Mouse (Mus musculus) adrenal gland, postnatal 25 days (tissue): Measurements from ENCODE around the gene Mgat4b. TPM values are rescaled to one million over a fixed set of nuclear protein-coding genes. Genes with fewer than 3 reads are reported as not detected.
A peak's percentile ranks its signal among the peaks of the same experiment; 100 is the strongest.
"Not testable (repeated sequence)": the region's sequence is repeated elsewhere in the genome, so short reads cannot be mapped to it uniquely, and the experiment has no call there.

ENCODE experiments used
- DNase-seq: peaks from one replicate; pipeline ENCODE4 v3.0.0; 2021; ENCODE audit warnings: mixed read lengths
- long read RNA-seq: library from polyadenylated mRNA; stranded (forward); transcript quantifications from one replicate; pipeline ENCODE4 v2.0.0, GENCODE M21; 2021
- total RNA-seq: library from RNA; stranded (reverse); gene quantifications from 2 replicates; pipeline ENCODE4 v1.2.3, GENCODE M21; 2021

Gene Mgat4b
- 138 and 161 TPM in 2 replicates for total RNA-seq
- long read RNA-seq, transcript Mgat4b-201 (15 exons, 2,429 nt), result major isoform, 100 of 150 reads
- long read RNA-seq, partial matches to known transcripts, result 21 of 150 reads
- long read RNA-seq, other reads (novel, unspliced or antisense), result 29 of 150 reads

- peak; percentile 88 for DNase-seq
Measured at GRCm38 (mm10) chr11:50210505-50211151, at the start of gene Mgat4b, which contains the start of gene Sqstm1. TSS of gene Mgat4b (plus strand) at chr11:50210890. TSS of gene Sqstm1 (minus strand) at chr11:50210827.

- peak; percentile 70 for DNase-seq
Measured at GRCm38 (mm10) chr11:50161578-50162304, 48.9 kb upstream of the Mgat4b start.

- no peak for DNase-seq
Measured at GRCm38 (mm10) chr11:50162338-50163050, 48.2 kb upstream of the Mgat4b start.

- DNase-seq, result no peak
Measured at GRCm38 (mm10) chr11:50168352-50168751, 42.3 kb upstream of the Mgat4b start.

- DNase-seq, result not testable (repeated sequence)
Measured at GRCm38 (mm10) chr11:50174111-50174729, 36.5 kb upstream of the Mgat4b start, which contains the start of gene Mrnip. TSS of gene Mrnip (plus strand) at chr11:50174444.

- DNase-seq, result peak; percentile 98
Measured at GRCm38 (mm10) chr11:50174730-50175187, 35.9 kb upstream of the Mgat4b start.

- DNase-seq, result no peak
Measured at GRCm38 (mm10) chr11:50176351-50176750, 34.3 kb upstream of the Mgat4b start.

GRCm38 (mm10) chr11:50177111-50177510 lies 33.6 kb upstream of the Mgat4b start:
- no peak for DNase-seq

- DNase-seq, result no peak
Measured at GRCm38 (mm10) chr11:50178532-50179488, 31.9 kb upstream of the Mgat4b start.

GRCm38 (mm10) chr11:50180478-50181231 lies 30.0 kb upstream of the Mgat4b start:
- DNase-seq, result no peak

GRCm38 (mm10) chr11:50182702-50183101 lies 28.0 kb upstream of the Mgat4b start:
- DNase-seq, result no peak

GRCm38 (mm10) chr11:50184788-50185187 lies 25.9 kb upstream of the Mgat4b start:
- DNase-seq, result no peak

GRCm38 (mm10) chr11:50188682-50189081 lies 22.0 kb upstream of the Mgat4b start:
- peak; percentile 47 for DNase-seq

GRCm38 (mm10) chr11:50190362-50190761 lies 20.3 kb upstream of the Mgat4b start:
- no peak for DNase-seq

GRCm38 (mm10) chr11:50192278-50192677 lies 18.4 kb upstream of the Mgat4b start:
- DNase-seq, result no peak

- no peak for DNase-seq
Measured at GRCm38 (mm10) chr11:50194070-50194469, 16.6 kb upstream of the Mgat4b start.

GRCm38 (mm10) chr11:50194793-50195192 lies 15.9 kb upstream of the Mgat4b start:
- no peak for DNase-seq

GRCm38 (mm10) chr11:50197500-50197899 lies 13.2 kb upstream of the Mgat4b start:
- DNase-seq, result no peak

GRCm38 (mm10) chr11:50198219-50198846 lies 12.4 kb upstream of the Mgat4b start:
- no peak for DNase-seq

GRCm38 (mm10) chr11:50198916-50199315 lies 11.8 kb upstream of the Mgat4b start:
- no peak for DNase-seq
